Mouse (Mus musculus): ENCODE results near the gene Anp32e.

DNA sequence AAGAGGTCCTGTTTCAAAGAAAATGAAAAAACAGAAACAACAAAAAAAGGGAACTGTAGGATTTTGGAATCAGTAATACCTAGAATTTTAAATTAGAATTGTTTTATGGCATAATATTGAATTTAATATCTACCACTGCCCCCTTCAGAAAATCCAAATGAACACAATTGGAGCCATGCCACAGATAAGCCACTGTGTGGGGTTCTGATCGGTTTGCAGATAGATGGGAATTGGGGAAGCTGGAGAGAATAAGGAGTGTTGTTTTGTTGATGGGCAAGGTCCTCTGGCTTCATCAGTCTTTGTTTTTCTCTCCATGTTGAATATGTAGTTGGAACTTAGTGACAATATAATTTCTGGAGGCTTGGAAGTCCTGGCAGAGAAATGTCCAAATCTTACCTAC lies 5.4 kb downstream of the Anp32e start:
- TF ChIP-seq CTCF (IDR thresholded peaks at IDR 0.05; ENCODE audit: low read depth, low read length) = no peak
- TF ChIP-seq GATA1 (IDR thresholded peaks at IDR 0.05; ENCODE audit: borderline replicate concordance, low read length) = no peak
- TF ChIP-seq TAL1 (conservative IDR thresholded peaks at IDR 0.05; ENCODE audit: low read depth, low read length) = no peak
